Mouse (Mus musculus): ENCODE results near the gene Sirpa.

Sirpa gene

DNA sequence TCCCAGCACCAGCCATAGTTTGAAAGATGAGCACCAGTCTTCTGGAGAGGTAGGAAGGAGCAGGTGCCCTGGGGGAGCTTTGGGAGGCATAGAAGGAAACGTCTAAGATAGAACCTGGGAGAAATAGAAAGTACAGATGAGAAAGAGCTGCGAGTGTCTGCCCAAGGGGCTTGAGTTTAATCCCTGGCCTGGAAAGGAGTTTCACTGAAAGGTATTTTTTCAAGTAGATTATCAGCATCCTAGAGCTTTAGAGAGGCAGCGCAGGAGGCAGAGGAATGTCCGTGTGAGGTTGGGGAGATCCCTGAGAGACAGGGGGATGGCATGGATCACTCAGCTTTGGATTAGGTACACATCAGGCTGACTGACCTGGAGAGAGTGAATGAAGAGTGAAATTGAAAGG, 79.3 kb downstream of the Sirpa start:
- Histone ChIP-seq H3K36me3 (ENCODE audit: control insufficient read depth, insufficient read depth, low read length, poor library complexity, severe bottlenecking) (no peaks in the 10 kb centered on the region), H3K27me3 (ENCODE audit: control insufficient read depth, insufficient read depth, low read length, poor library complexity, severe bottlenecking) (no peaks in the 10 kb centered on the region)
- no peak for DNase-seq (ENCODE audit: low read depth, low spot score)

DNA sequence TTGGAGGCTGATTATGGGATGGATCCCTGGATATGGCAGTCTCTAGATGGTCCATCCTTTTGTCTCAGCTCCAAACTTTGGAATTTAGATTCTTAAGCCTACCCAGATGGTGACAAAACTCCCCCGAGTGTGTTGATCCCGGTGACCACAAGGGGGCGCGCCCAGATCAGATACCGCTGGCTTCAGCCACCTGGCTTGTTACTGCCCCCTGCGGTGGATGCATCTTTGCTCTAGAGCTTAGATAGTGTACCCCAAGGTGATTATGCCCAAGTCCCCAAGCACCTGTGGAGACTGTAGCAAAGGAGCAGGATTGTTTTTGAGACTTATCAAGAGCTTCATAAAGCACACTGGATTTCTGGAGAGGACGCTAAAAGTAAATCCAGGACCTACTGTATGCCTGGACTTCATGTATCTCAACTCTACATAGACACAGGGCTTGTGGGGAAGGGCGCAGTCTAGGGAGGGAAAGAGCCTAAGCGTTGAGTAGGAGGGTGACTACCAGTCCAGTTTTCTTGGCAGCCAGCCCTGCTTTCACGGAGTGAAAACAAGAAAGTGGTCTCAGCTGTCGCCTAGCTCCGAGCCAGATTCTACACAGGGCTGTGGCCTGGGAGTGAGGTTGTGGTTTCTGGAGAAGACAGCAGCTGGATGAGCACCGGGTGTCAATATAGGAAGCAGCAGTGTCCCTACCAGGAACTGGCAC, 82.5 kb downstream of the Sirpa start:
- H3K36me3 ChIP-seq (ENCODE audit: control insufficient read depth, insufficient read depth, low read length, poor library complexity, severe bottlenecking): no peaks in the 10 kb centered on the region
- H3K27me3 ChIP-seq (ENCODE audit: control insufficient read depth, insufficient read depth, low read length, poor library complexity, severe bottlenecking): no peaks in the 10 kb centered on the region
- DNase-seq (ENCODE audit: low read depth, low spot score): peak; percentile 89

DNA sequence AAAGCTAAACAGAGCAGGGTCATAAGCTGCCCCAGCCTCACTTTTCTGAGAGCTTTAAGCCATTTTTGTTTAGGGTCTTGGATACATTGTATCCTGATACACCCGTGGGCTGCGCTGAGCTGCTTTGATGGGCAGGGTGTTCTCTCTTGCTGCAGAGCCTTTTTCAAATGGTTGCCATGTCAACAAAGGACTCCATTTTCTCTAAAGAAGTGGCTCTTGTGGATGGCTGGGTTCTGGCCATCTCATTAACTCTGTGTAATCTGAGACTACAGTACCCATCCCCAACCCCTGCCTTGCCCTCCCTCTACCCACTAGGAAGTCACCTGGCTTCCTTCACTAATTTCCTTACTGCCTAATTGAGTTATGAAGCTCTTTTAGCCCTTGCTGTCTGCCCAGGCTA, 85.0 kb downstream of the Sirpa start:
- Histone ChIP-seq H3K36me3 (ENCODE audit: control insufficient read depth, insufficient read depth, low read length, poor library complexity, severe bottlenecking) (no peaks in the 10 kb centered on the region), H3K27me3 (ENCODE audit: control insufficient read depth, insufficient read depth, low read length, poor library complexity, severe bottlenecking) (no peaks in the 10 kb centered on the region)
- DNase-seq (ENCODE audit: low read depth, low spot score): no peak

DNA sequence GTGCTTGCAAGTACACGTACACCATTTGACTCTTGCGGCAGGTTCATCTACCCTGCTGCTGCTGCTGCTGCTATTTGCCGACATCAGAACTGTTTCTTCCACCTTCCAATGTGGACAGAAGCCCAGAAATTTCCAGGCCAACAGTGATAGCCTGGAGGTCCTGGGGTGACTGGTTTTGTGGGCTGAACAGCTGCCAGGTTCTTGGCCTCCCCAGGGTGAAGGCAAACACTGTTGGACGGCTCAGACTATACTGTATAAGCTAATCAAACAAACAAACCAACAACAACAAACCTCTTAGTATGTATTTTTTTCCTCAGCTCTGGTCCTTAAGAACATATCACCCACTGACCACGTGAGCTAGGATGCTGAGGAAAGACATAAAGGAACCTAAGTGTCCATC, 86.4 kb downstream of the Sirpa start:
- DNase-seq (ENCODE audit: low read depth, low spot score): no peak
- Histone ChIP-seq H3K27me3 (ENCODE audit: control insufficient read depth, insufficient read depth, low read length, poor library complexity, severe bottlenecking) (no peaks in the 10 kb centered on the region), H3K36me3 (ENCODE audit: control insufficient read depth, insufficient read depth, low read length, poor library complexity, severe bottlenecking) (no peaks in the 10 kb centered on the region)

DNA sequence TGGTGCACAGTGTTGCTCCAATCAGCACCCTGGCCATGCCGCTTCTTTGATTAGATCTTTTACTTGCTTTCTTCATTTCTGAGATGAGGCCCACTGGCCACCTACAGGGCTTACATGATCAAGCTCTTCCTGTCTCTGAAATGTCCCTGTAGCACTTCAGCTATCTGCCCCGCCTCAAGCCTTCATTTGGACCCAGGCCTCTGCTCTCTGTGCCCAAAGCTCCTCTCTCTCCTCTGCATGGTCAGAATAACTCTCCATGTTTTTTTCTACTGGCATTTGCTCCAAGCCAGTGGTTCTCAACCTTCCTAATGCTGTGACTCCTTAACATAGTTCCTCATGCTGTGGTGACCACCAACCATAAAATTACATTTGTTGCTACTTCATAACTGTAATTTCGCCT, 87.6 kb downstream of the Sirpa start:
- no peak for DNase-seq (ENCODE audit: low read depth, low spot score)
- no peaks in the 10 kb centered on the region for H3K36me3 ChIP-seq (ENCODE audit: control insufficient read depth, insufficient read depth, low read length, poor library complexity, severe bottlenecking)
- H3K27me3 ChIP-seq (ENCODE audit: control insufficient read depth, insufficient read depth, low read length, poor library complexity, severe bottlenecking): no peaks in the 10 kb centered on the region
